Mouse (Mus musculus) heart, embryonic 13.5 days (tissue): ENCODE data around the gene Dand5. TPM values are rescaled to one million over a fixed set of nuclear protein-coding genes. Genes with fewer than 3 reads are reported as not detected.
A peak's percentile ranks its signal among the peaks of the same experiment; 100 is the strongest.

Experiments
- ATAC-seq: fragments of 200-750 bp; cut with Nextera tagmentation; 2 replicates; pipeline ENCODE4 v1.8.0; 2017; ENCODE audit warnings: moderate TSS enrichment; ENCODE audit not compliant: insufficient number of reproducible peaks, low FRiP score, low TSS enrichment; ENCODE audit errors: extremely low read depth
- H3K27ac ChIP-seq: fragments of 300-500 bp; sonication (generic); replicated peaks from 2 replicates; pipeline ENCODE4 v1.5.1; 2015; ENCODE audit warnings: moderate library complexity, mild to moderate bottlenecking, inconsistent platforms
- H3K27me3 ChIP-seq: fragments of 300-500 bp; sonication (generic); replicated peaks from 2 replicates; pipeline ENCODE4 v1.6.1; 2015; ENCODE audit warnings: mild to moderate bottlenecking, inconsistent platforms
- H3K36me3 ChIP-seq: fragments of 300-500 bp; sonication (generic); 2 replicates; pipeline ENCODE4 v1.6.1; 2015; ENCODE audit warnings: mild to moderate bottlenecking, inconsistent platforms
- H3K4me1 ChIP-seq: fragments of 300-500 bp; sonication (generic); 2 replicates; pipeline ENCODE4 v1.6.1; 2015; ENCODE audit warnings: inconsistent platforms
- H3K4me2 ChIP-seq: fragments of 300-500 bp; sonication (generic); 2 replicates; pipeline ENCODE4 v1.6.1; 2015; ENCODE audit warnings: inconsistent platforms, mild to moderate bottlenecking, moderate library complexity
- H3K4me3 ChIP-seq: fragments of 300-500 bp; sonication (generic); 2 replicates; pipeline ENCODE4 v1.5.1; 2015; ENCODE audit warnings: moderate library complexity, mild to moderate bottlenecking, inconsistent platforms
- H3K9ac ChIP-seq: fragments of 300-500 bp; sonication (generic); 2 replicates; pipeline ENCODE4 v1.6.1; 2015; ENCODE audit warnings: inconsistent platforms, mild to moderate bottlenecking, moderate library complexity
- H3K9me3 ChIP-seq: fragments of 300-500 bp; sonication (generic); 2 replicates; pipeline ENCODE4 v1.6.1; 2016; ENCODE audit warnings: inconsistent platforms
- WGBS: fragments of 180-500 bp; shearing (Covaris S2); methylation state at CpG from one replicate; pipeline ENCODE4 v1.1.7; 2015; ENCODE audit warnings: mixed read lengths; 5-methylcytosine and 5-hydroxymethylcytosine counted together
- polyA plus RNA-seq: library from polyadenylated mRNA; unstranded; fragments of >200 nt; fragmentation: Nextera tagmentation; extraction: Ambion mirVana; gene quantifications from 2 replicates; pipeline ENCODE4 v1.2.1, GENCODE M21; 2015

Gene Dand5
- 6.3 and 6.6 TPM in 2 replicates for polyA plus RNA-seq

DNA sequence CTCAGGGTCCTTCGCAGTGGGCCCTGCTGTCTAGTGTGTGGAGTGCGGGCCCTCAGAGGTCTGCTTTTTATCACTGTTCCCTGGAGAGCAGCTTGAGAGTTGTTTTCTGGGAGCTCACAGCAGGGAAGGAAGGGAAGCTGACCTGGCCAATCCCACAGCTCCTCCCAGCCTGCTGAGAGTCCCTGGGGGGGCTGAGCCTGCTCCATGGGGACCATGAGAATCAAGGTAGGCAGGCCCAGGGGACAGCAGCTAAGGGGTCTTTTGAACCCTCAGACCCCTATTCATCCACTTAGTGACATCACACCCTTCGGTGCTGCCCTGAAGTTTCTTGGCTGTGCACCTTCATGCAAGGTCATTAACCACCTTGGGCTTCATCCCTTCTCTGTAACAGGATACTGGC is at the start of gene Dand5:
Dand5 (minus strand) TSS at position 101 of the 400 bp plus-strand sequence.
- Histone ChIP-seq H3K27me3 (no peaks in the 10 kb centered on the region), H3K36me3 (no peaks in the 10 kb centered on the region), H3K4me2 (peak within 1 kb of the TSS; percentile 61), H3K4me1 (peaks cover 19% of the 10 kb centered on the region), H3K4me3 (0 out of 2 replicates have a peak within 1 kb of the TSS, but pooled peaks have one; percentile 17), H3K9ac (peak within 1 kb of the TSS; percentile 41), H3K27ac (no peak within 1 kb of the TSS), H3K9me3 (no peaks in the 10 kb centered on the region)
- WGBS = 36% methylated on average over 3 of the region's 3 CpGs
- ATAC-seq = no peak

DNA sequence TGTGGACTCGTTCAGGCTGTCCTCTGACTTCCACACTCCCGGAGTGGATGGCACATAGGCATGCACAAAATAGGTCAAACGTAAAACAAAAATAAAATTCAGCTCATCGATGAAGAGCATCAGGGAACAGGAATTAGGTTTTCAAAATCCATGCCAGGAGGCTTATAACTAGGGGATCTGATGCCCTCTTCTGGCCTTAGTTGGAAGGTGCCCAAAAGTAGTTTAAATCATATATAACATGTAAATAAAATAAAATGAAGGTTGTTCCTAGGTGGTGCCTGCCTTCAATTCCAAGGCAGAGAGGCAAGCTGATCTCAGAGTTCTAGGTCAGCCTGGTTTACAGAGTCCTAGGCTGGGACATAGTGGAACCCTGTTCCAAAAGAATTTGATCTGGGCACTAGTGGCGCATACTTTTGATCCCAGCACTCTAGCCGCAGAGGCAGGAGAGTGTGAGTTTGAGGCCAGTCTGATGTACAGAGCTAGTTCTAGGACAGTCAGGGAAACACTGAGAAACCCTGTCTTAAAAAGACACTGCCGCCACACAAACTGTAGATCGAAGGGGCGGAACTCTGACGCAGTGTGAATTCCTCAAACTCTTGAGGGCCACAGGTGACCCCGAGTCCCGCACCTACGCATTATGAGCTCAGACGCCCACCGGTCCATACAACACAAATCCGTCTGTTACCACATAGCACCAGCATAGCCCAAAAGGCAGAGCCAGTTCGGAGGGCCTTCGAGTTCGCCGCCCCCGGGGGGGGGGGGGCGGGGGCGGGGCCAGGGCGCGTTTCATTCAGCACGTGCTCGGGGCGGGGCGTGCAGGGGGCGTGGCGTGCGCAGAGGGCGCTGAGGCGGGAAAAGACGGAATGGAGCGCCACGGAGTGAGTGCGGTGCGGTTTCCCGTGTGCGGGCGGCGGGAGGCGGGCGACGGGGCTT is 49.0 kb upstream of the Dand5 start, which contains the start of gene Syce2:
Syce2 (plus strand) TSS at position 736 of the 933 bp plus-strand sequence.
- peaks cover 16% of the 10 kb centered on the region for H3K4me1 ChIP-seq
- peaks cover 36% of the 10 kb centered on the region for H3K36me3 ChIP-seq
- peak within 1 kb of the TSS; percentile 98 for H3K4me2 ChIP-seq
- peak within 1 kb of the TSS; percentile 80 for H3K9ac ChIP-seq
- ATAC-seq = peak; percentile 72
- WGBS = 11% methylated on average over 44 of the region's 46 CpGs
- H3K4me3 ChIP-seq = peak within 1 kb of the TSS; percentile 59
- H3K27ac ChIP-seq = no peak within 1 kb of the TSS
- no peaks in the 10 kb centered on the region for H3K9me3 ChIP-seq
- H3K27me3 ChIP-seq = no peaks in the 10 kb centered on the region

DNA sequence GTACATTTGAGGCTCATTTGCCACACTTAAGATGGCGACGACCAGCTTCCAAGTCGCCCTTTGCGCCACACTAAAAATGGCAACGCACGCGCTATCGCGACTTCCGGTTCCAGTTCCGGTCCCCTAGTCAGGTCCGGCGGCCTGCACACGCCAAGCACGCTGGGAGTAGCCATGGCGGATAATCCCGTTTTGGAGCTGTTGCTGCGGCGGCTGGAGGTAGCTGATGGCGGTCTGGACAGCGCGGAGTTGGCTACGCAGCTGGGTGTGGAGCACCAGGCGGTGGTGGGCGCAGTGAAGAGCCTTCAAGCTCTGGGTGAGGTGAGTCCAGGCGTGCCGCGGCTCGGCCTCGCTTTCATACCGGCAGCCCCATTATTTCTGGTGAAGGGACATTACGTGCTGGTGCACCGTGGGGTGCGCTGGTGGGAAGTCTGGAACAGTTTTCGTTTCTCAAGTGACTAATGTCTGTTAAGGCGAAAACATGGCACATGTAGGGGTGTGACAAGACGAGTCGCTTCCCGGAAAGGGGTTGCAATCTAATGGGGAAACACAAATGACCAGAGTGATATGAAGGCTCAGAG is 34.3 kb upstream of the Dand5 start, which contains the start of gene Farsa:
Farsa (plus strand) TSS at position 126 of the 578 bp plus-strand sequence.
- H3K27me3 ChIP-seq = no peaks in the 10 kb centered on the region
- peak within 1 kb of the TSS; percentile 77 for H3K4me2 ChIP-seq
- H3K4me1 ChIP-seq = peaks cover 13% of the 10 kb centered on the region
- peak; percentile 75 for ATAC-seq
- peak within 1 kb of the TSS; percentile 85 for H3K27ac ChIP-seq
- no peaks in the 10 kb centered on the region for H3K9me3 ChIP-seq
- WGBS = under 1% methylated on average over 39 of the region's 39 CpGs
- H3K9ac ChIP-seq = peak within 1 kb of the TSS; percentile 97
- H3K36me3 ChIP-seq = peaks cover 25% of the 10 kb centered on the region
- H3K4me3 ChIP-seq = peak within 1 kb of the TSS; percentile 94

DNA sequence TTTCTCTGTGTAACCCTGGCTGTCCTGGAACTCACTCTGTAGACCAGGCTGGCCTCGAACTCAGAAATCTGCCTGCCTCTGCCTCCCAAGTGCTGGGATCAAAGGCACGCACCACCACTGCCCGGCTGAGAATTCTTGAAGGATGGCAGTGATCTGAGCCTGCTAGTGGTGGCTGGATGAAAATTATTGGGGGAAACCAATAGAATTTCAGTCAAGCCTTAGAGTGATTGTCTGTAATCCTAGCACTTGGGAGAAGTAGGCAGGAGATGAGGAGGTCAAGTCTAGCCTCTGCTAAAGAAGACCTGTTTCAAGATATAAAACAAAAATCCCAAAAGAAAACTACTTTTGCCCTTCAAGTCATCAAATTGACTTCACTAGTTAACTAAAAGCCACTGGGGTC is 33.8 kb upstream of the Dand5 start:
- Histone ChIP-seq H3K27ac (no peak overlapping the region), H3K4me3 (peak overlapping the region; percentile 94; the same call in 1 of the 2 replicates)
- ATAC-seq = no peak

DNA sequence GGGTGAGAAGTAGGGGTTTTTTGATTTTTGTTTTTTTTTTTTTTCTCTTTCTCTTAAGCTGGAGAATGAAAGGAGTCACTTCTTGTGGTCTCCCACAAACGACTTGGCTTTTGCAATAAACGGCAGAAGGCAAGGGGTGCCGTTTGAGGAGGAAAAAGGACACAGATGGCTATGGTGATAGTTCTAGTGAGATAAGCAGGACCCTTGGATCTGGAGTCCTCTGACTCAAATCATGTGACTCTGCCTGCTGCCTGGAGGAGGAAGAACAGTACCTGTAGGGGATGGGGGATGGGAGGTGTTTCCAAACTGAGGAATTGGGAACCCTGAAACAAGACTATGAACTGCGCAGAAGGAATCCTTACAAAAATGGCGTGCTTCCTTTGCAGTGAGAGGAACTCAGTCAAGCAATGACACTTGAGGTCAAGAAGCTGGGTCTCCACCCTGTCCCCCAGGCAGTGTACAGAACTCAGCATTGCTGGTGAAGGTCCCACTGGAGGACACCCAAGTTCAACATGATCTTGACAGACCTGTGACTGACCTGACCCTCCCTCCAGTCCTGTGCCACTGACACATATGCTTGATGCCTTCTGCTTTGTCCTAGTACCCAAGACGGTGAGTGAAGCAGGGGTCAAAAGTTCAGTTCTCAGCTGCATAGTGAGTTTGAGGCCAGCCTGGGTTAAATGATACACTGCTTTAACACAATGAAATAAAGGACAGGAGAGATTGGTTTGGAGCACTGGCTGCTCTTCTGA is 25.2 kb upstream of the Dand5 start:
- Histone ChIP-seq H3K9me3 (no peaks in the 10 kb centered on the region), H3K4me2 (peak overlapping the region; percentile 87), H3K9ac (peak overlapping the region; percentile 91), H3K27ac (peak overlapping the region; percentile 92), H3K4me3 (peak overlapping the region; percentile 97), H3K27me3 (no peaks in the 10 kb centered on the region), H3K4me1 (peaks cover 37% of the 10 kb centered on the region), H3K36me3 (peaks cover 30% of the 10 kb centered on the region)
- WGBS = 33% methylated on average over 6 of the region's 6 CpGs
- ATAC-seq = no peak

More for the DNA sequence above, 33.8 kb upstream of the Dand5 start:
- H3K4me2 ChIP-seq = peak overlapping the region; percentile 77
- no peaks in the 10 kb centered on the region for H3K27me3 ChIP-seq
- no peak overlapping the region for H3K9ac ChIP-seq
- 84% methylated on average over 3 of the region's 3 CpGs for WGBS
- H3K36me3 ChIP-seq = peaks cover 20% of the 10 kb centered on the region
- H3K4me1 ChIP-seq = peaks cover 13% of the 10 kb centered on the region
- no peaks in the 10 kb centered on the region for H3K9me3 ChIP-seq

DNA sequence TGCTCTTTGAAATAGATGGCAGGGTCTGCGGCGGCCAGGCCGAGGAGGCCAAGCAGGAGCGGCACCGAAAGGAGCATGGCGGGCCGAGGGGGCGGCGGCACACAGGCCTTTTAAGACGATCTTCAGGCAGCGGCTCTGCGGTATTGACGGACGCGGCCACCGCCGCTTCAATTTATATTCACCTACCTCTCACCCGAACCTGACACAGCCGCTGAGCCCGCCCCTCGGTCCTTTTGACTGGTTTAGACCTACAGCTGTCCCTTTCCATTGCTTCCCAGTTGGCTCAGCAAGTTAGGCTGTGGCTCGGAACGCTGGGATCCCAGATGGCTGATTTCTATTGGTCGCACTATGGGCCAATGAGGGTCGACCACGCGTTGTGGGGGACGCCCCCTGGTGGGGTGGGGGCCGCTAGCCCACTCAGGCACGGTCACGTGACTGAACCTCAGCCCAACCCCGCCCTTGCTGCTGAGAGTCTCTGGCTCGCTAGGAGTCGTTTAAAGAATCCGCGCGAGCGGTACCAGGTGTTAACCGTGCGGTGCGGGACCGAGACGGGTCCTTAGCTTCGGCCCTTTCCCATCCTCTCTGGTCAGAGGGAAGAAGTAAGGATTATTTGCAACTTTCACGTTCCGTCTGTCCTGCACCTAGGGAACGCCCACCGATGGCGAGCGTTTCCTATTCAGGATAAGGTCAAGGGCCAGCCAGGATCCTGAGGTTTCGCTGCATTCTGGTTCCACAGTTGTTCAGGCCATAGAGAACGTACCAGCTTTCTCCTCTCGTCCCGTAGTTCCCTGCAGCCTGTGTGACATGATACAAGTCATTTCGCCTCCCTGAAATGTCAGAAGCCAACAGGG is 24.3 kb upstream of the Dand5 start, which contains the start of gene Calr:
Calr (minus strand) TSS at position 213 of the 851 bp plus-strand sequence.
- Histone ChIP-seq H3K9me3 (no peaks in the 10 kb centered on the region), H3K4me1 (peaks cover 40% of the 10 kb centered on the region), H3K27ac (peak within 1 kb of the TSS; percentile 92), H3K4me3 (peak within 1 kb of the TSS; percentile 97), H3K4me2 (peak within 1 kb of the TSS; percentile 92), H3K36me3 (peaks cover 39% of the 10 kb centered on the region), H3K27me3 (no peaks in the 10 kb centered on the region), H3K9ac (peak within 1 kb of the TSS; percentile 98)
- WGBS = under 1% methylated on average over 55 of the region's 55 CpGs
- peak; percentile 100 for ATAC-seq

DNA sequence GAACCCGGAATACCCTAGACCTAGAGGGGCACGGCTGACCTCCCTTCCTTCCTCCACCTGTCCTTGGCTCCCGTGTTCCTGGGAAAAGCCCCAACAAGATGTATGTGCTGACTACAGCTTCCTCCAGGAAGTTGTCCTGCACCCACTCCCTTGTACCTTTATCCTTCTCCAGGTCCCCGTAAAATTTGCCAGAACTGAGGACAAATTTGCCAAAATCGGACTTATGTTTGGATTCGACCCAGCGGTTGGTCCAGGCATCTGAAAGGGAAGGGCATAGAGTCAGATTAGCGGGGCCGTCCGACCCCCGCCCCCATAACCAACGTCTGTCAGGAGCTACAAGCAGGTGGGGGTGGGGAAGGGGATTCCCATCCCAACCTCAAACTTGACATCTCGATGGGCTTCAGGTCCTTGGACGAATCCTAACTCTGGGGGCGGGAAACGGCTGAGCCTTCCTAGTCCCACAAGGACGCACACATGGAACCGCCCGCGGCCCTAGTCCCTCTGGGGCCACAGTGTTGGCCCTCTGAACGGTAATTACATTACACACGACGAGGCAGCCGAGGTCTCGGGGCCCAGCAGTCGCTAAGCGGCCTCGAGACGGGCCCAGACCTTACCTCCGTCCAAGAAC is 23.6 kb upstream of the Dand5 start:
- ATAC-seq = peak; percentile 5; the same call in 1 of the 2 replicates
- under 1% methylated on average over 30 of the region's 30 CpGs for WGBS
- H3K4me2 ChIP-seq = peak overlapping the region; percentile 92
- H3K4me3 ChIP-seq = peak overlapping the region; percentile 97
- H3K36me3 ChIP-seq = peaks cover 46% of the 10 kb centered on the region
- no peaks in the 10 kb centered on the region for H3K9me3 ChIP-seq
- no peaks in the 10 kb centered on the region for H3K27me3 ChIP-seq
- H3K9ac ChIP-seq = peak overlapping the region; percentile 98
- peak overlapping the region; percentile 84 for H3K27ac ChIP-seq
- peaks cover 48% of the 10 kb centered on the region for H3K4me1 ChIP-seq

DNA sequence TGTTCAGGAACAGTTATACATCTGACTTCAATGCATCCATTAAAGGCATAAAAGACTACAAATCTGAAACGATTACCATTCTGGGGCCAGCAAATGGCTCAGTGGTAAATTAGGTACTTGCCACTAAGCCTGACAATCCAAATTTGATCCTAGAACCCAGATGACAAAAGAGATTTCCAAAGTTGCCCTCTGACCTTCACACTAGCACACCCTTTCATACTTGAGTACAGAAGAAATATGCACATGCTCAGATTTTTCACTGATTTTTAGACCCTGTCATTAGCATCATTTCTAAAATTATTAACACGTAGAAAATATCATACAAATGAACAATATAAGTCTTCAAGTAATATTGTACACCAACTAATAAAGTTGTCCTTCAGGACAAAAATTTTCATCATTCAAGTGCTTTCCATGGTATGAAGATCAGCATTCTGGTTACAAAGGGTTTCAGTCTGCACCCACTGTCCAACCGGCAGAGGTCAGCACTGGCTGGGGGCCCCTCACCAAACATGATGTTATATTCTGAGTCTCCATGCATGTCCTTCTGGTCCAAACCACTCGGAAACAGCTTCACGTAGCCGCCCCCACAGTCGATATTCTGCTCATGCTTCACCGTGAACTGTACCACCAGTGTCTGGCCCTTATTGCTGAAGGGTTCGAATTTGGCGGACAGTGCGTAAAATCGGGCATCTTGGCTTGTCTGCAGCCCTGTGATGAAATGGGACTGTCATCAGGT is 22.9 kb upstream of the Dand5 start:
- Histone ChIP-seq H3K9ac (peak overlapping the region; percentile 98), H3K4me3 (peak overlapping the region; percentile 97), H3K27me3 (no peaks in the 10 kb centered on the region), H3K4me1 (peaks cover 48% of the 10 kb centered on the region), H3K36me3 (peaks cover 48% of the 10 kb centered on the region), H3K9me3 (no peaks in the 10 kb centered on the region), H3K4me2 (peak overlapping the region; percentile 92), H3K27ac (peak overlapping the region; percentile 84)
- no peak for ATAC-seq
- WGBS = 11% methylated on average over 12 of the region's 12 CpGs

DNA sequence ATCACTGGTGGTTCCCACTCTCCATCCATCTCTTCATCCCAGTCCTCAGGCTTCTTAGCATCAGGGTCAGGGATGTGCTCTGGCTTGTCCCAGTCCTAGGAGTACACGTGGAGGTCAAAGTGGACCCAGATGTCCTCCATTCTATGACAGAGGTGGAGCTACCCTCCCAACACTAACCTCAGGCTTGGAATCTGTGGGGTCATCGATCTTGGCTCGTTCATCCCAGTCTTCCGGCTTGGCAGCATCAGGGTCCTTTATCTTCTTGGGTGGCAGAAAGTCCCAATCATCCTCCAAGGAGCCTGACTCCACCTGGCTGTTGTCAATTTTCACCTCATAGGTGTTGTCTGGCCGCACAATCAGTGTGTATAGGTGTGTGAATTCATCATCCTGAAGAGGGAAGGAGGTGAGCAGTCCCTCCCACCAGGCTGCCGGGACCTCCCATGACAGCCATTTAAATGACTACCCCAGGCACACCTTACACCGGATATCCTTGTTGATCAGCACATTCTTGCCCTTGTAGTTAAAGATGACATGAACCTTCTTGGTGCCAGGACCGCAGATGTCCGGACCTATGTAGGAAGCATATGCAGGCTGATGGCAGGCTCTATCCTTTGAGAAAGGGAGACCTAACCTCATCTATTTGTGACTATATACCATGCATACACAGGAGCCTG is 21.9 kb upstream of the Dand5 start:
- Histone ChIP-seq H3K27ac (no peak overlapping the region), H3K4me2 (peak overlapping the region; percentile 92), H3K4me3 (peak overlapping the region; percentile 97), H3K36me3 (peaks cover 48% of the 10 kb centered on the region), H3K9ac (peak overlapping the region; percentile 98), H3K4me1 (peaks cover 51% of the 10 kb centered on the region), H3K27me3 (no peaks in the 10 kb centered on the region), H3K9me3 (no peaks in the 10 kb centered on the region)
- 78% methylated on average over 9 of the region's 9 CpGs for WGBS
- ATAC-seq = no peak
